Mouse (Mus musculus): ENCODE measurements around the gene Dscam. TPM values are rescaled to one million over a fixed set of nuclear protein-coding genes. Genes with fewer than 3 reads are reported as not detected.

The Dscam gene
- polyA plus RNA-seq, 2 experiments from 2014 or later: 0.25 to 0.55 TPM

Other genes with a start within 250 kb of the Dscam start
- 1 to 10 TPM in 1 of 2 experiments, under 1 TPM in 1; 0.25 to 2.0 TPM for gene Bace2, start 186.0 kb upstream of the Dscam start, polyA plus RNA-seq (2017; shearing (Covaris generic))